Mouse (Mus musculus) frontal cortex, postnatal 10 days (tissue): ENCODE measurements at regions not wholly inside any gene's neighbourhood (a gene's known extent, or its start where the extent isn't known, plus 50 kb on each side); places are given as distances from the start of the nearest gene placed in this dataset.

Source experiments
- DNase-seq, 2 experiments: peaks; one replicate each; pipeline ENCODE4 v3.0.0; 2022; ENCODE audit warnings: low spot score in 2 of 2, mixed read lengths in 1 of 2

DNA sequence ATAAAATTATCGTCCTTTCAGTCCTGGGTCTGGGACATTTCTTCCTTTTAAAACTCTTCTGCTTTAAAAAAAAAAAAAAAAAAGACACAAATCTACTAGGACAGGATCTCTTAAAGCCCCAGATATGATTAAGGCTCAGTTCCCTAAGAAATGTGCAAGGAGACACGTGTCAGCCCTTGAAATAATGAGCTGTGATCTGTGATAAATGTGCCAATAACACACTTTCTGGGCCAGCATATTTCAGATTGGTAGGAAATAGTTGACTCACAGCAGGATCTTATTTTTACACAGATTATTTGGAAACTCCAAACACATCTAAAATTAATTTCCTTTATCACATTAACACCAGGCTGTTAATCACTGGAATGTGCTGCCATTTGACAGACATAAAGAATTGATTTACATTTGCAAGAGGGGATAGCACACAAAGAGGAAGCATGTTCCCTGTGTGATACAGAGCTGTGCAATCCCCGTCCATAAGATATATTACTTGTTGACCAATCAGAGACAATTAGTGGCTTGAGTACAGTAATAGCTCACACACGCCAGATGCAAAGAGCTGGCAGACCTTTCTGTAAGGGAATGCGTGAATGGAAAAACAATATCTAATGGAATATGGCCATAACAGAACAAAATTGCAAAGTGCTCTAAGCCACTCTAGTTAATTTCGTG lies 263.7 kb downstream of the Pax3 start:
- no peak for DNase-seq

- DNase-seq, result peak in 1 of 2 experiments; percentile 1
Measured at GRCm38 (mm10) chr1:77932226-77932625, 264.7 kb downstream of the Pax3 start.

GRCm38 (mm10) chr1:77930661-77931060 lies 266.3 kb downstream of the Pax3 start:
- peak in 1 of 2 experiments; percentile 9 for DNase-seq

- DNase-seq, result no peak
Measured at GRCm38 (mm10) chr1:77929552-77929951, 267.4 kb downstream of the Pax3 start.

GRCm38 (mm10) chr1:77926146-77926545 lies 270.8 kb downstream of the Pax3 start:
- no peak for DNase-seq

- DNase-seq, result peak; percentile 7 to 22
Measured at GRCm38 (mm10) chr1:77896226-77896625, 300.7 kb downstream of the Pax3 start.

- no peak for DNase-seq
Measured at GRCm38 (mm10) chr1:77879026-77879425, 317.9 kb downstream of the Pax3 start.

DNA sequence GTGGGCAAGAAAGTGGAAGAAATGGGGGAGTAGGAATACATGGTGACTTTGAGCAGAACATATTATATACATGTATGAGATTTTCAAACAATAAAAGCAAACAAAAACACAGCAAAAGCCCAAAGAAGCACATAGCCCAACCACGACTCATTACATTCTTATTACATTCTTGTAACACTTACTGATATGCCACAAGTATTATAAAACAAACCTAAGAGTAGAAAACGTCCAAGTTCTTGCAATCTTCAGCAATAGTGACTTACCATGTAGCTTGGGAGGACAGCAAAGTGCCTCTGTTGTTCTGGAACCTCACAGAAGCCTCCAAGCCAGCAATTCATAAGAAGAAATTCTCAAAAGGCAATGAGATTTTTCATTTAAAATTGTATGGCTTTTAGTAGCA lies 326.8 kb downstream of the Pax3 start:
- DNase-seq, result no peak

DNA sequence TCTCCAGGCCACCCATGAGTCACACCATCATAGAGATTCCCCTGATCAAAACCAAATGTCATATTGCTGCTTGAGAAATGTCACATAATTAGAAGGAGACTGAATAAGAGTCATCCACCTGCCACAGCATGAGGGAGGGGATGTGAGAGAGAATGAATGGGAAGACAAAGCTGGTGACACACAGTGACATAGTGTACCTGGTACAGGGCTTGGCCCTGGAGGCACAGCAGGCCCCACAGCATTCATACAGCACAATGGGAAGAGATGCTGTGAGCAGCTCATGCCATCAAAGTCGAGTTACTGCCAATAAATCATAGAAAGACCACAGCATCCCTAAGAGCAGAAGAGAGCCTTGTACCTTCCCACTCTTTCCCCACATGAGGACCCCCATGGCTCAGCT lies 327.8 kb downstream of the Pax3 start:
- DNase-seq, result no peak

- no peak for DNase-seq
Measured at GRCm38 (mm10) chr1:77859931-77860330, 337.0 kb downstream of the Pax3 start.

DNA sequence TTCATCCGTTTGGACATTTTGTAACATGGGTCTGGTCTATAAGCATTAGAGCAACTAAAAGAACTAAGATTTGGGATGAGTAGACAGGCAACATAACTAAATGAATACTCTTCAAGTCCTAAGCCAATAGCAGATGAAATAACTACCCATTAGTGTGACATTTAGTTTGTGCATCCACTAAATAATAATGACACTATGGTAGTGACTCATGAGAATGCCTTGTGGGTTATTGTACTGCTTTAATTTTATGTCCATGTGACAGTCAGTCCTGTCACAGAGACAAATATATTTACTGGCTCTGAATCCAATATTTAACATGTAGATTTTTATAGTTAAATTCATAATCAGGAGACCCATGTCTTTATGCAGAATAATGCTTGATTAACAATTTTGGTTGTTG lies 339.5 kb upstream of the Epha4 start:
- DNase-seq, result no peak

DNA sequence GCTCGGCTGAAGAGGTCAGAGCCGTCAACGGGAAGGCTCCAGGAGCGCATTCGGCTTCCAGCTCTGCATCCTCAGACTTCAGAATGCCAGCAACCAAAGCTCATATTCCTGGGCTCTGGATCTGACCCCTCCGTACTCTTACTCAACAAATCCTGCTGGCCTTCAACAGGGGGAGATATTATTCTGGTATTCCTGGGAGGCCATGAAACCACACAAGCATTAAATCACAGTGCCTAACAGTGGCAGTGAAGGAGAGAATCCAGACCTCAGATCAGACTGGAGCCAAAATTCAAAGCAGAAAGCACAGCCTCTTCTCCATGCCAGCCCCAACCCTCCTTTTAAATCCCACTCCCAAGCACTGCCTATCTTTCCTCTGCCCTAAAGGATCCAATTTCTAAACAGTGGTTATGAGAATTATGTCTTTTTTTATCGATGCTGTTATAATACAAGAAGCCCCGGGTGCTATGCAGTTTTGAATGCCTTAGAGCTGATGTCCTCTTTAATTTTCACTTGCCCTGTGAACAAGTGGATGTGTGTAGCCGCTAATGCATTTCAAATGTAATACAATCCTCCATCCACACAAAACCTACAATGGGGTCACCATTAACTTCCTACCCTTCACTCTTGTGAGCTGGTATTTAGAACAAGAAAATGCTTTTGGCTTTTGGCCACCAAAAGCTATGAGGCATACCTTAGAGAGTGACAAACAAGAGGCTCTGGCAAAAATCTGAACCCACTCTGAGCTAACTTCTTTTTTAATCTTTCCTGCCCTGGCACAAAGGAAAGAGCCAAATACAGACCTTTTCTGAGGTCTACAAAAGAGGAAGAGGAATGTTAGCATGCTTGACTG lies 333.1 kb upstream of the Epha4 start:
- no peak for DNase-seq

DNA sequence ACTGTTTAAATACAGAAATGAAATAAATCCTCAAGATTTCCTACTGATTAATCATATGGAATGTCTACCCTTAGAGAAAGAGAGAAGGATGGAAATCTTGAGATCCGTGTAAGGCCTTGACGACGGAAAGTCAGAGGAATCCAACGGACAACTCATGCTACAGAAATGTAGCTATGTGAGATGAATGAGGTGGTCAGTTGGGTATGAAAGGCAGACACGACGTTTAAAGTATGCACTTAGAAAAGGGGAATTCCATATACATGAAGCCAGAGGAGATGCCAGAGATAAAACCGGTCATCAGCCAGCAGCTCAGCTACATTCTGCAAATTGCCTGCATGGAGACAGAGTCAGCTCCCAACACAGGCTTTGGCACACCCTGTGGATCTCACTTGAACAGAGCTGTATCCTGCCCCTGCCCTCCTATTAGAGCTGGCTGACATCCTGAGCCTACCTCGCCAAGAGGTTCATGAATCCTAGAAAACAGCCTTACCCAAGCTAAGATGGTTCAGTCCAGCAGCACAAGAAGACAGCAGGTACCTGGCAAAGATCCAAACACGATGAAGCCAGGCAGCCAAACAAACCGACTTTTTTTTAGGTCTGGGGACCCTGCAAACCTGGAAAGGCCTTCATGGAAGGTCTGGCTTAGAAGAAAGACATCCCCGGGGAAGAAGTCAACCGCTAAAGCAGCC lies 331.3 kb upstream of the Epha4 start:
- no peak for DNase-seq

DNA sequence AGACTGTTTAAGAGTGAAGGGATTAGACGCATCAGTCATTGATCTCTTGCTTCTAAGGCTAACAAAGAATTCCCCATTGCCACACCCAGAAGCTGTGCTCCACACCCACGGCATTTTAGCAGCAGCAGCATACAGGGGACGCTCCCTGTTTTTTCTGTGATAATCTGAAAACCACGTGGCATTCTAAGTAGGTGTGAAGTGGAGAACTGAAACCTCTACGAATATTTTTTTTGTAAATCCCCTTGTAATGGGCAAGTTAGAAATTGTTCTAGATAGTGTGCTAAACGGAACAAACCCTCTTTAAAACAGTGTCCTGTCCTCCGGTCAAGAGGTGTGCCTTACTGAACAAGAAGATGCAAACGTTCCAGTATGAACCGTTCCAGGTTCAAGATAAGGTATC lies 325.8 kb upstream of the Epha4 start:
- no peak for DNase-seq

DNA sequence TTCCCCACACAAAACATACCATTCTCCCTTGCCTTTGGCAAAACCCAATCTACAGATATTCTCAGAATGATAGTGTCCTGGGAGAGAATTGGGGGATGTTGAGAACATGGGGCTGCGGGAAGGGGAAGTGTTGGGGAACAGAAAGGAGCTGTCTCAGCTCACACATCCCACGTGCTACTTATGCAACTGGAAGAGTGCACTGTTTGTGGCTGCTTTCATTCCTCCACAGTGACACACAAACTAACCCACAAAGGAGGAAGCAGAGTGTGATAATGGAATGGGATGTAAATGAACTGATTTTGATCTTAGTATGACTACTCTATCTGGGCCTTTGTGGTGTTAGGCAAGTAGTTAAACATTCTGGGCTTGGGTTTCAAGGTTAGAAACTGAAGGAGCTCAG lies 317.3 kb upstream of the Epha4 start:
- DNase-seq, result no peak

- peak; percentile 11 to 38 for DNase-seq
Measured at GRCm38 (mm10) chr1:77824716-77825387, 310.0 kb upstream of the Epha4 start.

DNA sequence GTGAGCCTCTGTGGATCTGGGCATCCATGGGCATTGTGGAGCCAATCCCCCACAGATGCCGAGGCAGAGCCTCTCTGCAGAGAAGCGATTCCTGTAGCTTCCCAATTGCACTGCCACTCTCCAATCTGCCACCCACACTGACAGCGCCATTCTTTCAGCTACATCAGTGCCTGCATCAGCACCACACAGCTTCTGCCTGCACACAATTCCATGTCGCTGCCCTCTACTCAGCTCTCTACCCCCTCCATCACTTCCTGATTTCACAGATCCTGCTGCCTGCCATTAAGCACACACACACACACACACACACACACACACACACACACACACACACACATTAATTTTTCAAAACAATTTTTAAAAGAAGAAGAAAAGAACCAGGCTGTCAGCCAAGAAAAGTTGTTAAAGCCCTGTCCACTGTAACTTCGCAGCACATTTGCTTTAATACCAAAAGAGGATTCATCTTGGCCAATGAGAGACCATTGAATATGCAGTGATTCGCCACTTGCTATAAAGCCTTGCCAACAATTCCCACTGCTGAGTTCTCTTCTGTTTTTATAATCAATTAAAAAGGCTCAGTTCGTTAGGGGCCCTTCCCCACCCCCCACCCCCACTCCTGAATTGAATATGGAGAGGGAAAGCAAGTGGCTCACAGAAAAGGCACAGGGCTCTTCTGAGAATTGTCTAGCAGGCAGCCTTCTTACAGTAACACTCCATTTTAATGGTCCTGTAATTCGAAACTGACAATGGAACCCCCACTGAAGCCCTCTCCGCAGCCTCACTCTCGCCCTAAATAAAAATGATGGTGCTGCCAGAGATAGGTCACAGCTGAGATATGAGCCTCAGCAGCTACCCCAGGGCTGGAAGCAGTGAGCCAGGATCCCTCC lies 309.2 kb upstream of the Epha4 start:
- DNase-seq, result peak; percentile 18 to 22

DNA sequence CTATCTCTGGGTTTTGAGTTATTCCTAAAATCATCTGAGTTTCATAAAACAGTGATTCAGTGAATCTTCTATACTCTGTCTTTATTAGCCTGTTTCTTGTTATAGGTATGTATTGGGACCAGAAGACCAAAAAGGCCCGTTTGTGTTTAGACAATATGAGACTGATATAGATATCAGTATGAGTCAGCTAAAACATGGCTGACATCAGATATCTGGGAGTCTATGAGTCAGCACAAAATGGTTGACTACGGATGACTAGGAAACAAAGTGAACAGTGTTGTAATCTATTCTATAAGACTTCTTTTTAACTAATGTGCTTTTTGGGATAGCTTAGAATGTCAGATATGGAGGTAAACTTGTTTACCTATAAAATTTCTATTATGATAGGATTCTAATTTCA lies 305.2 kb upstream of the Epha4 start:
- no peak for DNase-seq

GRCm38 (mm10) chr1:77815451-77815850 lies 300.6 kb upstream of the Epha4 start:
- DNase-seq, result no peak

- DNase-seq, result no peak
Measured at GRCm38 (mm10) chr1:77811573-77811972, 296.7 kb upstream of the Epha4 start.

GRCm38 (mm10) chr1:77790974-77791373 lies 276.1 kb upstream of the Epha4 start:
- DNase-seq, result no peak
